Mouse (Mus musculus): ENCODE data around the gene Mpzl2. TPM values are rescaled to one million over a fixed set of nuclear protein-coding genes. Genes with fewer than 3 reads are reported as not detected.
A peak's percentile ranks its signal among the peaks of the same experiment; 100 is the strongest.
"Not testable (repeated sequence)": the region's sequence is repeated elsewhere in the genome, so short reads cannot be mapped to it uniquely, and the experiment has no call there.

Gene Mpzl2
- total RNA-seq, 2 experiments from 2014 or later = 0.23 to 0.25 TPM

DNA sequence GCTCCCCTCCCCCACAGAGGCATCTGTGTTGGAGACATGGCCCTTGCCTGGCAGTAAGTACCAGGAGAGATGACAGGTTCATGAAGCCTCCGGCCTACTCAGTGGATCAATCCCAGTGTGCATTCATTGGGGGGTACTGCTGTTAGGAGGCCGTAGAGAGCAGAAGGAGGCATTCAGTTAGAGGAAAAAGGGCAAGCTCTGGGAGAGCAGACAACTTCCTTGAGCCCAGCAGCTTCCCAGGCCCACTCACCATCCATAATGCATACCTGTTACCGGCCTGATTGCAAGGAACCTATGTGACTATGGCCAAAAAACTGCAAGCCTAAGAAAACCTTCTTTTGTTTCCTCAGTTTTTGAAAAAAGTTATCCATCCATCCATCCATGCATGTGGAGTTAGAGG, 5.1 kb upstream of the Mpzl2 start:
- no peak for DNase-seq

DNA sequence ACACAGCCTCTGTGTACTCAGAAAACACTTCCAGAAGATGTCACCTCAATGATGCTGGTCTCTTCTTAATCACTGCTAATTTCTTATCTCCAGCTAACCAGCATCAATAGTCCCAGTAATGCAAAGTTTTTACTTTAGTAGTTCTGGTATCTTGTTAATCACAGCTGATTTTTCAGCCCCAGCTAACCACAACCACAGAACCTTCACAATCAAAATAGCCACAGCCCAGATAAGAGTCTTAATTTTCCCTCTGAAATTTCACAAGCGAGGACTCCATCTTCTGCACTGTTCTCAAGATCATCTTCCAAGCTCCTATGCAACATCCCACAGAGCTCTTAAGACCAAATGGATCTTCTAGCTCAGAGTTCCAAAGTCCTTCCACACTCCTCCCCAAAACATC, 1.8 kb upstream of the Mpzl2 start:
- not testable (repeated sequence) for DNase-seq

GRCm38 (mm10) chr9:45040066-45040845, 657 bp downstream of the Mpzl2 start:
- no peak for DNase-seq

DNA sequence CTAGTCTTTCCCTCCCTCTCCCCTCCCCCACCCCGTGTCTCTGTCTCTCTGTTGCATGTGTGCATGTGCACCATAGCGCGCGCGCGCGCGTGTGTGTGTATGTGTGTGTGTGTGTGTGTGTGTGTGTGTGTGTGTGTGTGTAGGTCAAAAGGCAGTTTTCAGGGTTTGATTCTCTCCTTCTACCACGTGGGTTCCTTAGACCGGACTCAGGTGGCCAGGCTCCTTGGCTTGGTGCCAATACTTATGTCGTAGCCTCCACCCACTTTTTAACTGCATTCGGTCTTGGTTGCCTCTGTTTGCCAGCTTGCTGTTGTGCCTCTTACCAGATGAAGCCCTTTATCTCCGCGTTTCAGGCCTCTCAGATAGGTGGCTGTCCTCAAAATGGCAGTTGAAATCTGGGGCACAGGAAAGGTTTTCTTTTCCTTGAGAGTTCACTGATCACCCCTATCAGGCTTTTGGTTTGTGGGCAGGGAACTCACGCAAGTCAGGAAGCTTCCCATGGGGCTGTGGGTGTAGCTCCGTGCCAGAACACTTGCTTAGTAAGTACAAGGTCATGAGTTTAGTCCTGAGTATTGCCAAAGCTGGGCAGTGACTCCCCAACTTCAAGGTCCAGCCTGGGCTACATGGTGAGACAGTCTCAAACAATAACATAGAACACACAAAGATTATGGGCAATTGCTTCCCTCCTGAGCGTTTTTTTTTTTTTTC, 1.7 kb downstream of the Mpzl2 start:
- no peak for DNase-seq

DNA sequence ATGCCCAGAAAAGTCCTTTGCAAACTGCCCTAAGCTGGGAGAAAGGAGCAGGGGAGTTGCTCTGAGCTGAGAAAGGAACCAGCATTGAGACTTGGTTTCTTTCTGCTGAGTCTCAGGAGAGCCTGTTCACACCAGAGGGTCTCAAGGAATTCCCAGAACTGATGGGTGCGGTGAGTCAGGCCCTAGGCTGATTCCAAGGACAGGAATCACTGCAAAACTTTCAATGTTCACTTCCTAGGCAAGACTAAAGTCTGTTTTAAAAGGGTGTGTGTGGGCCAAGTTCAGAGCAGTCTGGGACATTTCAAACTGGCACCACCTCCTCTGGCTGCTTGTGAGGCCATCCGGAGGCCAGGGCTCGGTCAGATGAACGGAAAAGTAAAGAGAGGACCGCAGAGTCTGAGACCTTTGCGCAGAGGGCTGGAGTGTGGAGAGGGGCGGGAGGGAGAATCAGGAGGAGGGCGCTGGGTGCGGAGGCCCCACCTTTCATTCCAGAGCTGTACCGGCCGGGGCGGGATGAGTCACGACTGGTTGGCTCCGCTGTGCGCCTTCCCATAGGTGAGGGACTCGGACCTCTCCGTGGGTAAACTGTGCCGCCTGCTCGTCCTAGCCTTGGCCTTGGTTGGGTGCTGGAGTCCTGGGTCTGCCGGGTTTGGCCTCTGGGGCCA, 2.6 kb downstream of the Mpzl2 start:
- peak; percentile 8 for DNase-seq

DNA sequence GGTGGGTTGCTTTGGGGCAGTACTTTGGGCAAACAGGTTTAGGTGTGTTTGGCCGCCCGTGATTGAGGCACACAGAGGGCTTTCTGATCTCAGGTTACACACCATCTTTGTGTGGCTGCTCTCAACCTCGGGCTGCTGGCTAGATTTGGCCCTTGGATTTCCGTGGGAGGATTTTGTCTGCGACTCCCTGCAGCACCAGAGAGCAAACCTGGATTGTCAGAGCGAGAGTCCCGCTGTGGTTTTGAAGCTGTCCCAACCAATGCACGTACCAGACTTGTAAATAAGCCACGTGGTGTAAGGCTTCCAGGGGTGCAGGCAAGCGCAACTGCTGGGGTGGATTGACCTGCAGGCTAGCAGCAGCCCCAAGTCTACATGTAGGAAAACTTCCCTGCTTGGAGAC, 3.3 kb downstream of the Mpzl2 start:
- no peak for DNase-seq

GRCm38 (mm10) chr9:45046973-45047372, 7.4 kb downstream of the Mpzl2 start:
- no peak for DNase-seq

DNA sequence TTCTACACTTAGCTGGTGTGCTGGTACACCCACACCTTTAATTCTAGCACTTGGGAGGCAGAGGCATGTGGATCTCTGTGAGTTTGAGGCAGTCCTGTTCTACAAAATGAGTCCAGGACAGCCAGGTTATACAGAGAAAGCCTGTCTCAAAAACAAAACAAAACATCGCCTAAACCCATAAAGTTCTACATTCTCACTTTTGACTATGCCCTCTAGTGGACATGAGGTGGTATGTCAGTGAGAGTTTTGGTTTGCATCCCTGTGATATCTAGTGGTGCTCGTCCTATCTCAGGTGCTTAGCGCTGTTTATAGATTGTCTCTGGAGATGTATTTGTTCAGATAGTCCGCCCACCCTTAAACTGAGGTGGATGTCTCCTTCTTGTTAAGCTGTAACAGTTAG, 8.9 kb downstream of the Mpzl2 start:
- no peak for DNase-seq

DNA sequence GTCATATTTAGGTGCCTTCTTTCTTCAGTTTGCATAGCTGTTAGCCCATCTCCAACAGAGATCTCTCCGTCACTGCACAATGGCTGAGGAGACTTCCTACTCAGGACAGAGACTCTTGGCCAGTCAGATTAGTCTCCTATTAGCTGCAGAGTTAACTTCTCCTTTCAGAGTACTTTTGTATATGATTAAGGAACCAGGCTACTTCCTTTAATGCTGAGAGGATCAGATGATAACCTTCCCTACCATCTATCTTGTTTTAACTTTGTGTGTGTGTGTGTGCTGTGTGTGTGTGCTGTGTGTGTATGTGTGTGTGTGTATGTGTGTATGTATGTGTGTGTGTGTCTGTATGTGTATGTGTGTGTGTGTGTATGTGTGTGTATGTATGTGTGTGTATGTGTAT, 10.1 kb downstream of the Mpzl2 start:
- no peak for DNase-seq

- no peak for DNase-seq
These were observed 10.7 kb downstream of the Mpzl2 start for GRCm38 (mm10) chr9:45050301-45050700.

- DNase-seq = peak; percentile 84
These were observed 15.6 kb downstream of the Mpzl2 start, which contains the start of gene Mpzl3 for GRCm38 (mm10) chr9:45055082-45055713. Mpzl3 (plus strand) TSS chr9:45055186.

DNA sequence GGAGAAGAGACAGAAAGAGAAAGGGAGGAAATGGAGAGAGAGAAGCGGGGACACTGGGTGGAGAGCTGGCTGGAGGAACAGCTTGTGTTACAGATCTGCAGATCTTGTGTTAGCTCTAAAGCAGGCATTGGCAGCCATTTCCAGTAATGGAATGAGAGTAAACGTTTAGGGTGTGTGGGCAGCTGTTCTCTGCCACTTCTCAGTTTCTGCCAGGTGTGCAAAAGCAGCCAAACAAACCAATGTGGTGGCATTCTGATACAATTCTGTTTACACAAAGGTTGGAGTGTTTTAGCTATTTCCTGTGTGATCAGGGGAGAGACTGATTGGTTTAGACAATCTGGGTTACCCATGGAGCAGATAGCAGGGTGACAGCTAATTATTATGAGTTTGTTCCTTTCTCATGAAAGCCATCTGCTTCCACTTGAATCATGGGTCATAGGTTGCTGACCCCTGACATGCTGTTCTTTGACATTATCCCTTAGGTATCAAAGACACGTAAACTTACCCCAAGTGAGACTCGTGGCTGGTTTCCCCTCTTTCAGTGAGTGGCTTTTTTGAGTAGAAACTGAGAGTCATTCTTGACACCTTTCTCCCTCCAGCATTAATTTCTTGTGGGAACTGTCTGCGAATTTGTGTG, 18.8 kb downstream of the Mpzl2 start:
- no peak for DNase-seq

- DNase-seq = no peak
These were observed 20.6 kb downstream of the Mpzl2 start for GRCm38 (mm10) chr9:45060151-45060550.

DNA sequence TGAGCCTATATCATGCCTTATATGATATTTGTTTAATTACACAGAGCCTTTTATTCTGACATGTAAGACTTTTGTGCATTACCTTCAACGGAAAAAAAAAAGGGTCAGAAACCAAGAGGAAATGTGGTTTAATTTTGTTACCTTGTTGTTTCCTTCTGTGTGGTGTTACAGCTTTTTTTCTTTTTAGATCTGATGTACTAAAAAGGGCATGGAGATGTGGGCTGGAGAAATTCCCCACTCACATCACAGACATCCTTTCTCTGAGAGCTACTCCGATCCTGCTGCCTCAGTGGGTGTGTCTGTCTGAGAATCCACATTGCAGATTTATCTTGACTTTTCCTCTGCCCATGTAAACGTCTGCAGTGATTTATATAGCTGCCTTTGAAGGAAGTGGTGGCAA, 23.1 kb downstream of the Mpzl2 start:
- no peak for DNase-seq

GRCm38 (mm10) chr9:45064421-45064820, 24.8 kb downstream of the Mpzl2 start:
- no peak for DNase-seq

GRCm38 (mm10) chr9:45066735-45067134, 27.1 kb downstream of the Mpzl2 start:
- DNase-seq = no peak

DNA sequence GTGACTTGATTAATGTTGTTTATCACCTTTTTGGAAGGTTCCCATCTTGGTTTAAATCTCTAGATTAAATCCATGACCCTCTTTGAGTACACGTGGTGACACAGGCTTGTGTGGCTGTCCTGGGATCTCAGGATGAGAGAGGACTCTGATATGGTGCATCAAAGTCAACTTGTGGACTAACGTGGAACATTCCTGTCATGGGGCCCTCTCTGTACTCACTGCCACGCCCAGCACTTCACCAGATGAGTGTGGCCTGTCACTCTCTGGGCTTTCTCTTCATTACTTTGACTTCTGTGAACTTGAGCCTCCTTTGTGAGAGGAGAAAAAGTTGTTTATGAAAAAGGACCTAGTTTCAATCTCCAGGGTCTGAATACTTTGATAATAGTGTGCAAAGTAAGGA, 32.2 kb downstream of the Mpzl2 start:
- no peak for DNase-seq

GRCm38 (mm10) chr9:45077859-45078258, 38.3 kb downstream of the Mpzl2 start:
- no peak for DNase-seq

DNA sequence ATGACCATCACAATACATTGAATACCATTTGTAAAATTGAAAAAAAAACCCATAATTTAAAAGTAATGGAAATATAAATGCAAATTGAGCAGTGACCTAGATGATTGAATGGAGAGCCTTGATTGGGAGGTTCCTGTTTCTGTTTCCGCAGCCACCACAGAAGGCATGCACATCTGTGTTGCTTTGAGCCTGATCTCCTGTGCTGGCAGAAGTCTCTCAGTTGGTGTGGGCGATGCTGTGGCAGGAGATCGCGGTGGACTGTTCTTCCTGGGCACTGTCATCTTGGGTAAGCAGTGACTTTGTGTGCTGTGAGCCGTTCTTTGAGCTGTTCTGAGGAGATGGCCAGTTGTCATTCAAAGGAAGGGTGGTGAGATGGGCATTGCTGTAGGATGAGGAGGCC, 39.4 kb downstream of the Mpzl2 start, which contains the start of gene Jaml:
Jaml (plus strand) TSS at position 173 of the 400 bp plus-strand sequence.
- no peak for DNase-seq

DNA sequence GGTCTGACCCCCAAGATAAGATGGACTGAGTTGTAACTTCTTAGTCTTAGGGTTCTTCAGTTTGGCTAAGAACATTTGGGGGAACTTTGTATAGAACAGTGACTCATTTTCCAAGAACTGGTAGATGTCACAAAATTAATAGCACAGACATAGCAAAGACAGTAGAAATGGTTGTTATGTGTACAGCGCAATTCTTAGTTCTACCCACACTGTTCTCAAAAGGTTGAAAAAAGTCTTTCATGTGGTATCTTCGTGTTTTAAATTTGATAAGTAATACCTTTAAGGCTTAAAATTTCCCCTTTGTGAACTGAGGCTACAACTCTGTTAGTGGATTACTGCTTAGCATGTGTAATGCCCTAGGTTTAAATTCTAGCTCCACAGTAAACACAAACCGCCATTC, 43.5 kb downstream of the Mpzl2 start:
- no peak for DNase-seq

DNA sequence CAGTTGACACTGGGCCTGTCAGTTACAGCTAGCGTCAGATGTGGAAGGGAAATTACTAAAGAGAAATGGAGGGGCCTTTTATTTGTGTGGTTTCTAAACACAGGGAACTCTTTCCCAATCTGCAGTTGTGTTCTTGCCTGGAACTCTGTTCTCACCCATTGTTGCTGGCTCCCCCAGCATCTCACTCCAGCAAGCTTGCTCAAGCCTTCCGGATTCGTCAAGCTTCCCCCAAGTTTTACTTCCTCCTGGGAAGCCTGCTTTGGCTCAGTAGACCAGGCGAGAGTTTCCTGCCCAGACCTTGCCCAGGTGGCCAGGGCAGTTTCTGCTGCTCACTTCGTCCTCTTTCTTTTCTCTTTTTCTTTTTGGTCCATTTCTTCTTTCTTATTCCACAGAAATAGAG, 45.0 kb downstream of the Mpzl2 start:
- no peak for DNase-seq

All from gastrocnemius, postnatal 10 days (tissue).